Mouse (Mus musculus) neural tube, embryonic 13.5 days (tissue): ENCODE data around the gene Lmntd2. TPM values are rescaled to one million over a fixed set of nuclear protein-coding genes. Genes with fewer than 3 reads are reported as not detected.
A peak's percentile ranks its signal among the peaks of the same experiment; 100 is the strongest.
"Not testable (repeated sequence)": the region's sequence is repeated elsewhere in the genome, so short reads cannot be mapped to it uniquely, and the experiment has no call there.

Source experiments
- ATAC-seq: fragments of 200-750 bp; cut with Nextera tagmentation; 2 replicates; pipeline ENCODE4 v1.8.0; 2017; ENCODE audit warnings: low read depth, mild to moderate bottlenecking, moderate TSS enrichment, moderate library complexity
- H3K27ac ChIP-seq: fragments of 300-500 bp; sonication (generic); replicated peaks from 2 replicates; pipeline ENCODE4 v1.5.1; 2015; ENCODE audit warnings: moderate library complexity, mild to moderate bottlenecking, inconsistent platforms
- H3K27me3 ChIP-seq: fragments of 300-500 bp; sonication (generic); 2 replicates; pipeline ENCODE4 v1.6.1; 2015; ENCODE audit warnings: mild to moderate bottlenecking, inconsistent platforms
- H3K36me3 ChIP-seq: fragments of 300-500 bp; sonication (generic); 2 replicates; pipeline ENCODE4 v1.6.1; 2015; ENCODE audit warnings: mild to moderate bottlenecking, inconsistent platforms
- H3K4me1 ChIP-seq: fragments of 300-500 bp; sonication (generic); replicated peaks from 2 replicates; pipeline ENCODE4 v1.6.1; 2015; ENCODE audit warnings: inconsistent platforms
- H3K4me2 ChIP-seq: fragments of 300-500 bp; sonication (generic); 2 replicates; pipeline ENCODE4 v1.6.1; 2015; ENCODE audit warnings: inconsistent platforms, mild to moderate bottlenecking, moderate library complexity
- H3K4me3 ChIP-seq: fragments of 300-500 bp; sonication (generic); 2 replicates; pipeline ENCODE4 v1.5.1; 2015; ENCODE audit warnings: mild to moderate bottlenecking, inconsistent platforms
- H3K9ac ChIP-seq: fragments of 300-500 bp; sonication (generic); 2 replicates; pipeline ENCODE4 v1.6.1; 2015; ENCODE audit warnings: moderate library complexity, mild to moderate bottlenecking, inconsistent platforms
- H3K9me3 ChIP-seq: fragments of 300-500 bp; sonication (generic); 2 replicates; pipeline ENCODE4 v1.6.1; 2016; ENCODE audit warnings: inconsistent platforms
- WGBS: fragments of 180-500 bp; shearing (Covaris S2); methylation state at CpG from one replicate; pipeline ENCODE4 v1.1.7; 2015; 5-methylcytosine and 5-hydroxymethylcytosine counted together
- polyA plus RNA-seq: library from polyadenylated mRNA; unstranded; fragments of >200 nt; fragmentation: Nextera tagmentation; extraction: Ambion mirVana; gene quantifications from 2 replicates; pipeline ENCODE4 v1.2.1, GENCODE M21; 2015

Lmntd2 gene
- polyA plus RNA-seq: 1.3 and 1.5 TPM in 2 replicates

DNA sequence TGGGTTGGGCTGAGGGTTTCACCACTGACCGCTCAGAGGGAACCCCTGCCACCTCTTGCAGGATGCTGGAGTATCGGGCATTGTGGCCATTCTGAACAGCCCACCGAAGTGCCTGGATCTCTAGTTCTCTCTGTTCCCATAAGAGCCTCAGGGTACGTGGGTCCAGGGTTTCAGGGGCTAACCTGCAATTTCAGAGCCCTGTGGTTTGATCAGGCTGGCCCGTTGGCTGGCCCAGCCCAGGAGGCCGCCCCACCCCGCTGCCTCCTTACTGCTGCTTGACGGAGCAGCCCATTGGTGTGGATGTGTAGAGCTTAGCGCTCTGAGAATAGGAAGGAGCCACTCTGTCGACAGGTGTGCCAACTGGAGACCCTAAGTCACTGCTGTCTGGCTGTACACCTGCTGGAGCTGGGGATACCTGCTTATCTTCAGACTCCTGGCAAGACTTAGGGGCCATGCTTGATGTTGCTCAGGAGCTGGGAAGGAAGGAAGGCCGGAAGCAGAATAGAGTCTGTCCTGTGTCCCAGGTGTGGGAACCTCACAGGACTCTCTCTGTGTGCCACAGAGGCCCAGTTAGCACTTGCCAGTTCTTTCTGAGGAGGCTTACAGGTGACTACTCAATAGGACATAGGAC is at the start of gene Lmntd2:
Lmntd2 (minus strand) TSS at position 476 of the 631 bp plus-strand sequence.
- Histone ChIP-seq H3K4me1 (peaks cover 28% of the 10 kb centered on the region), H3K4me2 (peak within 1 kb of the TSS; percentile 94), H3K27me3 (no peaks in the 10 kb centered on the region), H3K4me3 (peak within 1 kb of the TSS; percentile 58), H3K9ac (peak within 1 kb of the TSS; percentile 82), H3K9me3 (no peaks in the 10 kb centered on the region), H3K36me3 (peaks cover 9% of the 10 kb centered on the region; the same call in 1 of the 2 replicates), H3K27ac (peak within 1 kb of the TSS; percentile 87)
- no peak for ATAC-seq
- 93% methylated on average over 11 of the region's 11 CpGs for WGBS

DNA sequence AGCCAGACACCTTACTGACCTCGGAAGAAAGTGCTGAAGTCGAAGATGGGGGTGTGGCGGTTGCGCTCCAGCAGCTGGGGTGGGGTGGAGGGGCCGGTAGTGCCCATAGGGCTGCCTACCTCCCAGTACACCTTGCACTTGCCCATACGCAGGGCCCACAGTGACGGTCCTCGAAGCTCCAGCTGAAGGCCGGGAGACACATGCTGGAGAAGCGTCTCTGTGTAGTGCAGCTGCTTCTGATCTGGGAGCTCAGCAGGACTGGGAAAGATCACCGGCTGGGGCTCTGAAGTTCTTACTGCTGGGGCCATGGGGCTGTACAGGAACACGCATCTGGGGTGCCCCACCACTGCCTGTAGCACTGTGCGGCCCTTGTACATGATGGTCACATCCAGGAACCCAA is 49.8 kb upstream of the Lmntd2 start:
- peaks cover 18% of the 10 kb centered on the region for H3K4me1 ChIP-seq
- no peaks in the 10 kb centered on the region for H3K27me3 ChIP-seq
- no peaks in the 10 kb centered on the region for H3K9me3 ChIP-seq
- no peak overlapping the region for H3K9ac ChIP-seq
- H3K36me3 ChIP-seq: peaks cover 62% of the 10 kb centered on the region
- no peak overlapping the region for H3K4me3 ChIP-seq
- 91% methylated on average over 13 of the region's 13 CpGs for WGBS
- no peak for ATAC-seq
- no peak overlapping the region for H3K4me2 ChIP-seq
- H3K27ac ChIP-seq: no peak overlapping the region

DNA sequence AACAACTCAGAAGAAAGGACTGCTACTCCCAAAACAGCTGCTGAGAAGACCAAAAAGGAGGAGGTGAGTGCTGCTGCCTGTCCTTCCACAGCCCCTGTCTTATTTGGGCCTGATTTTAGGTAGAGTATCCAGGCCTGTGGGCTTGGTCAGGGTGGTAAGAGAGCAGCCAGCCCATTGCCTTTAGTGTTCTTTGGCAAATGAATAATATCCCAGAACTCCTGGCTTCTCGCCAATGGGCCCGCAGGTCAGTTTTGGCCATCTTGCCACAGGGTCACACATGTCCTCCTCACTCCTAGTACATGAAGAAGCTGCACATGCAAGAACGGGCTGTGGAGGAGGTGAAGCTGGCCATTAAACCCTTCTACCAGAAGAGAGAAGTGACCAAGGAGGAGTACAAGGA is 47.6 kb upstream of the Lmntd2 start:
- no peak overlapping the region for H3K27ac ChIP-seq
- H3K27me3 ChIP-seq: no peaks in the 10 kb centered on the region
- peaks cover 83% of the 10 kb centered on the region for H3K36me3 ChIP-seq
- peaks cover 17% of the 10 kb centered on the region for H3K4me1 ChIP-seq
- H3K9ac ChIP-seq: no peak overlapping the region
- H3K9me3 ChIP-seq: no peaks in the 10 kb centered on the region
- ATAC-seq: no peak
- no peak overlapping the region for H3K4me3 ChIP-seq
- no peak overlapping the region for H3K4me2 ChIP-seq
- WGBS: 95% methylated on average over 3 of the region's 3 CpGs

DNA sequence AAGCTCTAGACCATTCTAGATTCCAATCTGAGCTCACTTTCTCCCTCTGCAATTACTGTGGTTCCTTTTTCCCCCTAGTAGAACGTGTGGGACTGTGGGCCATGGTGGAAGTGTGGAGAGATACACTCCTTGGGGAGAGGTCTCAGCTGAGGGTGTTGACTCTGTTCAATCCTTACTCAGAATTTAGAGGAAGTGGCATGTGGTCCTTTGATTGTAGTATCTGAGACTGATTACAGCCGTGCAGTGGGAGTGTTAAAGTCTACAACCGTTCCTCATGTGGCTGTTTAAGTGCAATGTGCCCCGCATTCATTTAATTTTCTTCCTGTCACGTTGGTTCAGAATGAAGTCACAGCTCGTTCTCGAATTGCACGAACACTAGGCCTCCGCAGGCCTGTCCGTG is 42.3 kb upstream of the Lmntd2 start:
- Histone ChIP-seq H3K27ac (no peak overlapping the region), H3K4me1 (no peaks in the 10 kb centered on the region), H3K4me3 (no peak overlapping the region), H3K9me3 (no peaks in the 10 kb centered on the region), H3K9ac (no peak overlapping the region), H3K36me3 (peaks cover 95% of the 10 kb centered on the region), H3K4me2 (no peak overlapping the region), H3K27me3 (no peaks in the 10 kb centered on the region)
- ATAC-seq: no peak
- 93% methylated on average over 10 of the region's 10 CpGs for WGBS

- not testable (repeated sequence) for H3K4me1 ChIP-seq, H3K9ac ChIP-seq, H3K9me3 ChIP-seq, H3K27me3 ChIP-seq, ATAC-seq, H3K27ac ChIP-seq, H3K4me2 ChIP-seq, H3K4me3 ChIP-seq
- H3K36me3 ChIP-seq: peaks cover 96% of the 10 kb centered on the region
- WGBS: 94% methylated on average over 4 of the region's 4 CpGs
Measured at GRCm38 (mm10) chr7:141250486-141250885, 36.6 kb upstream of the Lmntd2 start.

- H3K4me1 ChIP-seq: peaks cover 26% of the 10 kb centered on the region
- H3K9ac ChIP-seq: no peak overlapping the region
- no peak overlapping the region for H3K27ac ChIP-seq
- no peak for ATAC-seq
- H3K4me3 ChIP-seq: no peak overlapping the region
- peaks cover 60% of the 10 kb centered on the region for H3K36me3 ChIP-seq
- WGBS: 96% methylated on average over 10 of the region's 10 CpGs
- no peaks in the 10 kb centered on the region for H3K9me3 ChIP-seq
- no peak overlapping the region for H3K4me2 ChIP-seq
- H3K27me3 ChIP-seq: no peaks in the 10 kb centered on the region
Measured at GRCm38 (mm10) chr7:141231551-141231950, 17.7 kb upstream of the Lmntd2 start.

DNA sequence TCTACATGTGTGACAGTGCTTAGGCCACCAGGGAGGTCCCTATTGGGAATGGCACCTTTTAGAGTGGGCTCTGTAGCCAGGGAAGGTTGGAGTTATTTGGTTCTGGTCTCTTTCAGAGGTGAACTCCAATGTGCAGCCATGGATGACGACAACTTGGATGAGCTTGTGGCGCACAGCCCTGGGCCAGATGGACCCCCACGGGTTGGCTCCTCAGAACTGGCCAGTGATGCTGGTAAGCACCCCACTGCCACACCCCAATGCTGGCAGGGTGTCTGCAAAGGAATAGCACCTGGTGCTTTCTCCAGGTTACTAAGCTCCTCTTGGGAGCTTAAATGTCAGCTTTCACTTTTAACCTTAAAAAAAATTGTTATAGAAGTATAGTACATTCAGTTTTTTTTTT is 17.2 kb upstream of the Lmntd2 start:
- H3K4me2 ChIP-seq: no peak overlapping the region
- 94% methylated on average over 3 of the region's 3 CpGs for WGBS
- no peaks in the 10 kb centered on the region for H3K27me3 ChIP-seq
- peaks cover 57% of the 10 kb centered on the region for H3K36me3 ChIP-seq
- no peak for ATAC-seq
- no peaks in the 10 kb centered on the region for H3K9me3 ChIP-seq
- peaks cover 26% of the 10 kb centered on the region for H3K4me1 ChIP-seq
- H3K4me3 ChIP-seq: no peak overlapping the region
- H3K9ac ChIP-seq: no peak overlapping the region
- no peak overlapping the region for H3K27ac ChIP-seq

- H3K36me3 ChIP-seq: peaks cover 52% of the 10 kb centered on the region
- 94% methylated on average over 4 of the region's 4 CpGs for WGBS
- H3K4me2 ChIP-seq: peak overlapping the region; percentile 85
- H3K4me1 ChIP-seq: peaks cover 26% of the 10 kb centered on the region
- no peak for ATAC-seq
- no peaks in the 10 kb centered on the region for H3K27me3 ChIP-seq
- peak overlapping the region; percentile 50; the same call in 1 of the 2 replicates for H3K9ac ChIP-seq
- H3K9me3 ChIP-seq: no peaks in the 10 kb centered on the region
- H3K27ac ChIP-seq: no peak overlapping the region
- H3K4me3 ChIP-seq: no peak overlapping the region; the same call in 1 of the 2 replicates
Measured at GRCm38 (mm10) chr7:141230570-141230969, 16.7 kb upstream of the Lmntd2 start.

- Histone ChIP-seq H3K4me2 (peak overlapping the region; percentile 85), H3K4me3 (peak overlapping the region; percentile 99), H3K4me1 (peaks cover 26% of the 10 kb centered on the region), H3K27ac (no peak overlapping the region), H3K36me3 (peaks cover 43% of the 10 kb centered on the region), H3K9me3 (no peaks in the 10 kb centered on the region), H3K27me3 (no peaks in the 10 kb centered on the region), H3K9ac (peak overlapping the region; percentile 96)
- ATAC-seq: no peak
- 70% methylated on average over 6 of the region's 6 CpGs for WGBS
Measured at GRCm38 (mm10) chr7:141229702-141230101, 15.8 kb upstream of the Lmntd2 start.

- no peaks in the 10 kb centered on the region for H3K9me3 ChIP-seq
- H3K4me3 ChIP-seq: peak within 1 kb of the TSS; percentile 99
- H3K27me3 ChIP-seq: no peaks in the 10 kb centered on the region
- peak within 1 kb of the TSS; percentile 97 for H3K27ac ChIP-seq
- H3K36me3 ChIP-seq: peaks cover 31% of the 10 kb centered on the region
- WGBS: under 1% methylated on average over 76 of the region's 76 CpGs
- H3K9ac ChIP-seq: peak within 1 kb of the TSS; percentile 96
- peak within 1 kb of the TSS; percentile 85 for H3K4me2 ChIP-seq
- peak; percentile 93 for ATAC-seq
- H3K4me1 ChIP-seq: peaks cover 26% of the 10 kb centered on the region
Measured at GRCm38 (mm10) chr7:141228279-141229067, 14.6 kb upstream of the Lmntd2 start, which contains the start of gene Phrf1. Phrf1 (plus strand) TSS chr7:141228784.

- H3K9ac ChIP-seq: no peak overlapping the region
Measured at GRCm38 (mm10) chr7:141227796-141228195, 13.9 kb upstream of the Lmntd2 start.

GRCm38 (mm10) chr7:141226535-141226934 is 12.7 kb upstream of the Lmntd2 start:
- H3K36me3 ChIP-seq: peaks cover 12% of the 10 kb centered on the region
- H3K27me3 ChIP-seq: no peaks in the 10 kb centered on the region
- no peaks in the 10 kb centered on the region for H3K9me3 ChIP-seq
- H3K4me3 ChIP-seq: no peak overlapping the region
- peaks cover 36% of the 10 kb centered on the region for H3K4me1 ChIP-seq
- WGBS: 85% methylated on average over 6 of the region's 6 CpGs
- ATAC-seq: no peak
- H3K4me2 ChIP-seq: no peak overlapping the region
- no peak overlapping the region for H3K9ac ChIP-seq
- no peak overlapping the region for H3K27ac ChIP-seq

More at GRCm38 (mm10) chr7:141227796-141228195, 13.9 kb upstream of the Lmntd2 start:
- peak overlapping the region; percentile 85 for H3K4me2 ChIP-seq
- H3K36me3 ChIP-seq: peaks cover 24% of the 10 kb centered on the region
- no peaks in the 10 kb centered on the region for H3K9me3 ChIP-seq
- WGBS: 77% methylated on average over 4 of the region's 4 CpGs
- H3K4me3 ChIP-seq: peak overlapping the region; percentile 99
- peaks cover 26% of the 10 kb centered on the region for H3K4me1 ChIP-seq
- 0 out of 2 replicates have a peak, but pooled peaks have one; percentile 7 for ATAC-seq
- peak overlapping the region; percentile 97; the same call in 1 of the 2 replicates for H3K27ac ChIP-seq
- no peaks in the 10 kb centered on the region for H3K27me3 ChIP-seq
